Mouse (Mus musculus) forebrain, embryonic 16.5 days (tissue): ENCODE results near the gene Shroom3. TPM values are rescaled to one million over a fixed set of nuclear protein-coding genes. Genes with fewer than 3 reads are reported as not detected.

Experiments used
- ATAC-seq: fragments of 200-750 bp; cut with Nextera tagmentation; 2 replicates; pipeline ENCODE4 v1.8.0; 2017; ENCODE audit warnings: mild to moderate bottlenecking, moderate library complexity
- H3K27ac ChIP-seq: fragments of 300-500 bp; sonication (generic); 2 replicates; pipeline ENCODE4 v1.5.1; 2014; ENCODE audit warnings: low read length, control low read depth
- H3K27me3 ChIP-seq: fragments of 300-500 bp; sonication (generic); replicated peaks from 2 replicates; pipeline ENCODE4 v1.6.1; 2014; ENCODE audit warnings: low read length; ENCODE audit not compliant: control insufficient read depth, insufficient read depth
- H3K36me3 ChIP-seq: fragments of 300-500 bp; sonication (generic); 2 replicates; pipeline ENCODE4 v1.6.1; 2014; ENCODE audit not compliant: control insufficient read depth, insufficient read depth
- H3K4me1 ChIP-seq: fragments of 300-500 bp; sonication (generic); replicated peaks from 2 replicates; pipeline ENCODE4 v1.6.1; 2014; ENCODE audit warnings: low read length; ENCODE audit not compliant: control insufficient read depth, insufficient read depth
- H3K4me2 ChIP-seq: fragments of 300-500 bp; sonication (generic); 2 replicates; pipeline ENCODE4 v1.6.1; 2014; ENCODE audit warnings: mild to moderate bottlenecking, low read length, control low read depth
- H3K4me3 ChIP-seq: fragments of 300-500 bp; sonication (generic); replicated peaks from 2 replicates; pipeline ENCODE4 v1.5.1; 2014; ENCODE audit warnings: mild to moderate bottlenecking, low read length, control low read depth
- H3K9ac ChIP-seq: fragments of 300-500 bp; sonication (generic); replicated peaks from 2 replicates; pipeline ENCODE4 v1.6.1; 2014; ENCODE audit warnings: low read depth, low read length, control low read depth
- H3K9me3 ChIP-seq: fragments of 300-500 bp; sonication (generic); 2 replicates; pipeline ENCODE4 v1.6.1; 2016; ENCODE audit warnings: low read length; ENCODE audit not compliant: control insufficient read depth
- WGBS: fragments of 180-500 bp; shearing (Covaris S2); extraction: QIAGEN DNeasy Blood & Tissue Kit; methylation state at CpG from one replicate; pipeline ENCODE4 v1.1.7; 2014; 5-methylcytosine and 5-hydroxymethylcytosine counted together
- polyA plus RNA-seq: library from polyadenylated mRNA; unstranded; fragments of >200 nt; fragmentation: Nextera tagmentation; extraction: Ambion mirVana; gene quantifications from 2 replicates; pipeline ENCODE4 v1.2.1, GENCODE M21; 2015

Shroom3 gene
- polyA plus RNA-seq, 1 experiment from 2014 or later, result 1.4 TPM

- no peak overlapping the region for H3K27ac ChIP-seq
- H3K4me3 ChIP-seq, result no peak overlapping the region
- H3K4me2 ChIP-seq, result no peak overlapping the region
- peaks cover 16% of the 10 kb centered on the region for H3K4me1 ChIP-seq
- no peaks in the 10 kb centered on the region for H3K36me3 ChIP-seq
- WGBS, result 96% methylated on average over 3 of the region's 3 CpGs
- no peaks in the 10 kb centered on the region for H3K27me3 ChIP-seq
- no peak for ATAC-seq
- H3K9ac ChIP-seq, result no peak overlapping the region
- H3K9me3 ChIP-seq, result peaks cover 2% of the 10 kb centered on the region; the same call in 1 of the 2 replicates
Observed at GRCm38 (mm10) chr5:92693744-92694143, 10.5 kb downstream of the Shroom3 start.

- WGBS, result 26% methylated on average over 10 of the region's 10 CpGs
- no peak for ATAC-seq
- H3K4me2 ChIP-seq, result no peak overlapping the region
- peaks cover 23% of the 10 kb centered on the region for H3K4me1 ChIP-seq
- H3K27me3 ChIP-seq, result no peaks in the 10 kb centered on the region
- H3K4me3 ChIP-seq, result no peak overlapping the region
- peaks cover 2% of the 10 kb centered on the region; the same call in 1 of the 2 replicates for H3K9me3 ChIP-seq
- H3K36me3 ChIP-seq, result no peaks in the 10 kb centered on the region
- no peak overlapping the region; the same call in 1 of the 2 replicates for H3K27ac ChIP-seq
- no peak overlapping the region for H3K9ac ChIP-seq
Observed at GRCm38 (mm10) chr5:92694316-92694995, 11.2 kb downstream of the Shroom3 start.

- ATAC-seq, result peak; percentile 86
Observed at GRCm38 (mm10) chr5:92698131-92698836, 15.0 kb downstream of the Shroom3 start.

GRCm38 (mm10) chr5:92698837-92699529, 15.7 kb downstream of the Shroom3 start:
- H3K4me2 ChIP-seq, result peak overlapping the region; percentile 63
- no peaks in the 10 kb centered on the region for H3K27me3 ChIP-seq
- WGBS, result 4% methylated on average over 17 of the region's 17 CpGs
- peak overlapping the region; percentile 43 for H3K4me3 ChIP-seq
- peak overlapping the region; percentile 55 for H3K9ac ChIP-seq
- H3K27ac ChIP-seq, result peak overlapping the region; percentile 58
- peaks cover 2% of the 10 kb centered on the region; the same call in 1 of the 2 replicates for H3K9me3 ChIP-seq
- peaks cover 28% of the 10 kb centered on the region for H3K4me1 ChIP-seq
- peak; percentile 59 for ATAC-seq
- no peaks in the 10 kb centered on the region for H3K36me3 ChIP-seq

More at GRCm38 (mm10) chr5:92698131-92698836, 15.0 kb downstream of the Shroom3 start:
- peak overlapping the region; percentile 63 for H3K4me2 ChIP-seq
- H3K9ac ChIP-seq, result peak overlapping the region; percentile 55
- H3K36me3 ChIP-seq, result no peaks in the 10 kb centered on the region
- H3K4me3 ChIP-seq, result peak overlapping the region; percentile 43
- peaks cover 24% of the 10 kb centered on the region for H3K4me1 ChIP-seq
- under 1% methylated on average over 15 of the region's 15 CpGs for WGBS
- no peaks in the 10 kb centered on the region for H3K27me3 ChIP-seq
- H3K27ac ChIP-seq, result peak overlapping the region; percentile 58
- H3K9me3 ChIP-seq, result peaks cover 2% of the 10 kb centered on the region; the same call in 1 of the 2 replicates

- H3K9ac ChIP-seq, result no peak overlapping the region
- no peak for ATAC-seq
- H3K4me3 ChIP-seq, result no peak overlapping the region
Observed at GRCm38 (mm10) chr5:92701750-92702149, 18.5 kb downstream of the Shroom3 start.

GRCm38 (mm10) chr5:92703671-92704070, 20.4 kb downstream of the Shroom3 start:
- H3K4me1 ChIP-seq, result peaks cover 13% of the 10 kb centered on the region
- H3K4me3 ChIP-seq, result no peak overlapping the region
- H3K9ac ChIP-seq, result no peak overlapping the region
- H3K36me3 ChIP-seq, result no peaks in the 10 kb centered on the region
- H3K27me3 ChIP-seq, result no peaks in the 10 kb centered on the region
- no peak overlapping the region; the same call in 1 of the 2 replicates for H3K27ac ChIP-seq
- ATAC-seq, result peak; percentile 68
- H3K9me3 ChIP-seq, result no peaks in the 10 kb centered on the region
- WGBS, result 44% methylated on average over 8 of the region's 8 CpGs
- H3K4me2 ChIP-seq, result no peak overlapping the region

More at GRCm38 (mm10) chr5:92701750-92702149, 18.5 kb downstream of the Shroom3 start:
- no peak overlapping the region for H3K4me2 ChIP-seq
- H3K9me3 ChIP-seq, result no peaks in the 10 kb centered on the region
- H3K27ac ChIP-seq, result no peak overlapping the region
- WGBS, result 60% methylated on average over 11 of the region's 11 CpGs
- no peaks in the 10 kb centered on the region for H3K27me3 ChIP-seq
- H3K4me1 ChIP-seq, result peaks cover 22% of the 10 kb centered on the region
- no peaks in the 10 kb centered on the region for H3K36me3 ChIP-seq

GRCm38 (mm10) chr5:92707921-92708491, 24.8 kb downstream of the Shroom3 start:
- no peaks in the 10 kb centered on the region for H3K27me3 ChIP-seq
- no peak overlapping the region for H3K4me2 ChIP-seq
- 13% methylated on average over 7 of the region's 7 CpGs for WGBS
- H3K4me3 ChIP-seq, result no peak overlapping the region
- peaks cover 9% of the 10 kb centered on the region; the same call in 1 of the 2 replicates for H3K4me1 ChIP-seq
- no peak overlapping the region for H3K9ac ChIP-seq
- H3K27ac ChIP-seq, result no peak overlapping the region
- no peaks in the 10 kb centered on the region for H3K9me3 ChIP-seq
- no peaks in the 10 kb centered on the region for H3K36me3 ChIP-seq
- no peak for ATAC-seq

GRCm38 (mm10) chr5:92710779-92711178, 27.5 kb downstream of the Shroom3 start:
- ATAC-seq, result no peak
- WGBS, result 72% methylated on average over 8 of the region's 8 CpGs
- H3K4me1 ChIP-seq, result peaks cover 5% of the 10 kb centered on the region; the same call in 1 of the 2 replicates

More at GRCm38 (mm10) chr5:92710779-92711178, 27.5 kb downstream of the Shroom3 start:
- no peaks in the 10 kb centered on the region for H3K27me3 ChIP-seq
- H3K9me3 ChIP-seq, result no peaks in the 10 kb centered on the region
- no peak overlapping the region for H3K27ac ChIP-seq
- H3K9ac ChIP-seq, result no peak overlapping the region
- H3K4me3 ChIP-seq, result no peak overlapping the region
- H3K4me2 ChIP-seq, result no peak overlapping the region
- no peaks in the 10 kb centered on the region for H3K36me3 ChIP-seq
